Comparison of ENCODE assay signal across 8 mouse cellular contexts in the genomic region with DNA sequence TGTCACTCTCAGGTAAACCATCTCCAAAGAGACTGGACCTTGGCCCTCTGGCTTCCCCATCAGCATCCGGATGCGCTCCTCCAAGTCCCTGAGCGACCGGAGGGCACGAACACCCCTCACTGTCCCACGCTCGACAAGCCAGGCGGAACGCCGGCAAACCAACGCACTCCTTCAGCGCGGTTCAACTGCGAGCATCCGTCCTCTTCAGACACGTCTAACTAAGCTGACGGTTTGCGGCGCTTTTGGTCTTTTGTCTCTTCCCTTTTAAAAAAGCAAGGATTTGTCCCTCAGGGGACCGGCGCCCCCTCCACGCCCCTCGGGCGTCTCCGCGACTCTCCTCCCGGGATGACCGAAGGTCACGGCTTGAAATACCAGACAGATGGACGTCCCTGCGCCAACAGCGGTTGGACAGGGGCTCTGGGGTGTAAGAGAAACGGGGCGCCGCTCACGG. TPM values are rescaled to one million over a fixed set of nuclear protein-coding genes. Genes with fewer than 3 reads are reported as not detected.
A peak's percentile ranks its signal among the peaks of the same experiment; 100 is the strongest.
DNase-seq lines count a peak whose midpoint lies in the region; ATAC-seq lines count a peak whose summit lies in the region.
"Had no signal": no experiment of that assay in that cellular context is flagged by ENCODE, and none has a peak within 500 bp of the region (broad histone marks: within the 10 kb centered on the region; RNA-seq: fewer than 3 reads in every experiment).

No protein-coding gene starts in this region.

- H3K4me2 ChIP-seq in forebrain, embryonic 13.5 days: peak overlapping the region; percentile 89
- peak overlapping the region; percentile 97 for H3K4me2 ChIP-seq in limb, embryonic 15.5 days
- H3K4me2 ChIP-seq in stomach, embryonic 14.5 days (replicated peaks; ENCODE audit: low read depth, low read length): peak overlapping the region; percentile 96

- peak overlapping the region; percentile 56 for H3K9ac ChIP-seq in forebrain, embryonic 13.5 days
- peak overlapping the region; percentile 5; the same call in 1 of the 2 replicates for H3K9ac ChIP-seq in limb, embryonic 15.5 days
- peak overlapping the region; percentile 42; the same call in 1 of the 2 replicates for H3K9ac ChIP-seq in stomach, embryonic 14.5 days (replicated peaks; ENCODE audit: low read depth, low read length)

- ATAC-seq in forebrain, embryonic 13.5 days: no peak
- ATAC-seq in limb, embryonic 15.5 days (ENCODE audit: insufficient number of reproducible peaks, low FRiP score, low TSS enrichment, low read depth): no peak
- ATAC-seq in stomach, embryonic 14.5 days (ENCODE audit: insufficient number of reproducible peaks, insufficient read depth, low FRiP score, low read depth): no peak

- DNase-seq in thymus, postnatal 25 days: peak; percentile 3
- DNase-seq in thymus, postnatal 36 days: no peak
- DNase-seq in c-Kit-positive CD71-positive TER-119-positive erythroid progenitor cells, embryonic 14.5 days (ENCODE audit: low spot score): no peak
- DNase-seq in layer of hippocampus, adult 18-20 months (ENCODE audit: low spot score in 2 of 2): no peak

- peaks cover 14% of the 10 kb centered on the region for H3K4me1 ChIP-seq in forebrain, embryonic 13.5 days
- peaks cover 24% of the 10 kb centered on the region for H3K4me1 ChIP-seq in limb, embryonic 15.5 days
- H3K4me1 ChIP-seq in stomach, embryonic 14.5 days (ENCODE audit: control insufficient read depth, insufficient read depth, low read length): 0 out of 2 replicates have a peak, but pooled peaks cover 2% of the 10 kb centered on the region

- 0% methylated on average over 36 of the region's 36 CpGs for WGBS in forebrain, embryonic 13.5 days
- WGBS in limb, embryonic 15.5 days: under 1% methylated on average over 36 of the region's 36 CpGs
- under 1% methylated on average over 36 of the region's 36 CpGs for WGBS in stomach, embryonic 14.5 days

- H3K36me3 ChIP-seq in forebrain, embryonic 13.5 days (ENCODE audit: poor library complexity, severe bottlenecking): no peaks in the 10 kb centered on the region
- H3K36me3 ChIP-seq in limb, embryonic 15.5 days: no peaks in the 10 kb centered on the region
- no peaks in the 10 kb centered on the region for H3K36me3 ChIP-seq in stomach, embryonic 14.5 days (ENCODE audit: control insufficient read depth, insufficient read depth, low read length)

- H3K27ac ChIP-seq in forebrain, embryonic 13.5 days: no peak overlapping the region
- H3K27ac ChIP-seq in limb, embryonic 15.5 days: no peak overlapping the region
- H3K27ac ChIP-seq in stomach, embryonic 14.5 days (ENCODE audit: low read length): peak overlapping the region; percentile 33; the same call in 1 of the 2 replicates

- H3K4me3 ChIP-seq in forebrain, embryonic 13.5 days: peak overlapping the region; percentile 53
- peak overlapping the region; percentile 55 for H3K4me3 ChIP-seq in limb, embryonic 15.5 days
- H3K4me3 ChIP-seq in stomach, embryonic 14.5 days (ENCODE audit: low read depth, low read length): peak overlapping the region; percentile 49
- H3K4me3 ChIP-seq: erythroblast, embryonic 14.5 days had no signal

- peaks cover 85% of the 10 kb centered on the region for H3K27me3 ChIP-seq in forebrain, embryonic 13.5 days
- H3K27me3 ChIP-seq in limb, embryonic 15.5 days: peaks cover 63% of the 10 kb centered on the region
- peaks cover 13% of the 10 kb centered on the region for H3K27me3 ChIP-seq in stomach, embryonic 14.5 days (ENCODE audit: control insufficient read depth, insufficient read depth, low read length)

- no peaks in the 10 kb centered on the region for H3K9me3 ChIP-seq in forebrain, embryonic 13.5 days (replicated peaks)
- no peaks in the 10 kb centered on the region for H3K9me3 ChIP-seq in limb, embryonic 15.5 days
- H3K9me3 ChIP-seq in stomach, embryonic 14.5 days (ENCODE audit: control insufficient read depth, low read depth, low read length): no peaks in the 10 kb centered on the region

RNA-seq across cellular contexts. Expression of a gene that starts 0.5 kb away (rescaled TPM):
- polyA plus RNA-seq in forebrain, embryonic 13.5 days (2015; fragmentation: Nextera tagmentation; extraction: Ambion mirVana): not detected in 2 replicates
- 0.76 and 1.1 TPM in 2 replicates for polyA plus RNA-seq in limb, embryonic 15.5 days (2015; fragmentation: Nextera tagmentation; extraction: Ambion mirVana)
- polyA plus RNA-seq in stomach, embryonic 14.5 days (2014; fragmentation: Nextera tagmentation; extraction: Ambion mirVana): 5.3 and 5.9 TPM in 2 replicates
- under 1 TPM in 1 of 2 experiments, not detected in 1; 0.07 TPM for total RNA-seq in layer of hippocampus, adult 18-20 months (2021)
- polyA plus RNA-seq: erythroblast, embryonic 14.5 days had no signal

RNA-seq across cellular contexts. Expression of a gene that starts 57.4 kb away (rescaled TPM):
- polyA plus RNA-seq in forebrain, embryonic 13.5 days (2015; fragmentation: Nextera tagmentation; extraction: Ambion mirVana): 51.3 and 55.3 TPM in 2 replicates
- polyA plus RNA-seq in limb, embryonic 15.5 days (2015; fragmentation: Nextera tagmentation; extraction: Ambion mirVana): 11.8 and 14.0 TPM in 2 replicates
- polyA plus RNA-seq in stomach, embryonic 14.5 days (2014; fragmentation: Nextera tagmentation; extraction: Ambion mirVana): 20.2 and 20.5 TPM in 2 replicates
- total RNA-seq in layer of hippocampus, adult 18-20 months (2021): 10 to 100 TPM; 61.4 to 62.0 TPM
- polyA plus RNA-seq: erythroblast, embryonic 14.5 days had no signal

Comparison
In these comparisons a context has a peak if more than half of its experiments do, and no peak if none do; other contexts are left out.
1. H3K9ac ChIP-seq: peak in every context shown above with its lines; median percentile 56 in forebrain, embryonic 13.5 days; 42 in stomach, embryonic 14.5 days; 5 in limb, embryonic 15.5 days.